Mouse (Mus musculus): ENCODE data around the gene Prrt1. TPM values are rescaled to one million over a fixed set of nuclear protein-coding genes. Genes with fewer than 3 reads are reported as not detected.

Prrt1 gene
- polyA plus RNA-seq, 2 experiments from 2014 or later: 1.4 to 2.2 TPM

- no peak for ATAC-seq
Observed at GRCm38 (mm10) chr17:34628644-34628967, 727 bp upstream of the Prrt1 start.

GRCm38 (mm10) chr17:34629796-34630603, 667 bp downstream of the Prrt1 start:
- ATAC-seq: peak; percentile 48

GRCm38 (mm10) chr17:34630761-34631301, 1.5 kb downstream of the Prrt1 start:
- ATAC-seq: no peak

- no peak for ATAC-seq
Observed at GRCm38 (mm10) chr17:34631647-34632046, 2.3 kb downstream of the Prrt1 start.

- ATAC-seq: peak; percentile 56
Observed at GRCm38 (mm10) chr17:34632261-34632691, 2.9 kb downstream of the Prrt1 start.

- ATAC-seq: no peak
Observed at GRCm38 (mm10) chr17:34635671-34636070, 6.3 kb downstream of the Prrt1 start.

- no peak for ATAC-seq
Observed at GRCm38 (mm10) chr17:34637459-34637858, 8.1 kb downstream of the Prrt1 start.

GRCm38 (mm10) chr17:34639461-34640255, 10.3 kb downstream of the Prrt1 start:
- ATAC-seq: no peak

GRCm38 (mm10) chr17:34640778-34641601, 11.7 kb downstream of the Prrt1 start:
- ATAC-seq: no peak

- no peak for ATAC-seq
Observed at GRCm38 (mm10) chr17:34641945-34642344, 12.6 kb downstream of the Prrt1 start.

GRCm38 (mm10) chr17:34643379-34643778, 14.0 kb downstream of the Prrt1 start:
- ATAC-seq: no peak

- ATAC-seq: no peak
Observed at GRCm38 (mm10) chr17:34643944-34644343, 14.6 kb downstream of the Prrt1 start.

GRCm38 (mm10) chr17:34644608-34645007, 15.3 kb downstream of the Prrt1 start, which contains the start of gene Fkbpl:
TSS of gene Fkbpl (plus strand) at chr17:34644764.
- ATAC-seq: peak; percentile 85

GRCm38 (mm10) chr17:34645256-34645829, 16.0 kb downstream of the Prrt1 start:
- ATAC-seq: no peak

- ATAC-seq: no peak
Observed at GRCm38 (mm10) chr17:34645831-34646511, 16.6 kb downstream of the Prrt1 start.

GRCm38 (mm10) chr17:34646906-34647787, 17.8 kb downstream of the Prrt1 start, which contains the start of gene Atf6b:
TSS of gene Atf6b (plus strand) at chr17:34647146.
- peak; percentile 94 for ATAC-seq

- ATAC-seq: no peak
Observed at GRCm38 (mm10) chr17:34648141-34648890, 19.0 kb downstream of the Prrt1 start.

- ATAC-seq: no peak
Observed at GRCm38 (mm10) chr17:34649106-34649864, 20.0 kb downstream of the Prrt1 start.

- no peak for ATAC-seq
Observed at GRCm38 (mm10) chr17:34650781-34651180, 21.4 kb downstream of the Prrt1 start.
